Mouse (Mus musculus): Measurements from ENCODE around the gene Syna. TPM values are rescaled to one million over a fixed set of nuclear protein-coding genes. Genes with fewer than 3 reads are reported as not detected.

Syna gene
- total RNA-seq, 2 experiments from 2014 or later, result not detected

DNA sequence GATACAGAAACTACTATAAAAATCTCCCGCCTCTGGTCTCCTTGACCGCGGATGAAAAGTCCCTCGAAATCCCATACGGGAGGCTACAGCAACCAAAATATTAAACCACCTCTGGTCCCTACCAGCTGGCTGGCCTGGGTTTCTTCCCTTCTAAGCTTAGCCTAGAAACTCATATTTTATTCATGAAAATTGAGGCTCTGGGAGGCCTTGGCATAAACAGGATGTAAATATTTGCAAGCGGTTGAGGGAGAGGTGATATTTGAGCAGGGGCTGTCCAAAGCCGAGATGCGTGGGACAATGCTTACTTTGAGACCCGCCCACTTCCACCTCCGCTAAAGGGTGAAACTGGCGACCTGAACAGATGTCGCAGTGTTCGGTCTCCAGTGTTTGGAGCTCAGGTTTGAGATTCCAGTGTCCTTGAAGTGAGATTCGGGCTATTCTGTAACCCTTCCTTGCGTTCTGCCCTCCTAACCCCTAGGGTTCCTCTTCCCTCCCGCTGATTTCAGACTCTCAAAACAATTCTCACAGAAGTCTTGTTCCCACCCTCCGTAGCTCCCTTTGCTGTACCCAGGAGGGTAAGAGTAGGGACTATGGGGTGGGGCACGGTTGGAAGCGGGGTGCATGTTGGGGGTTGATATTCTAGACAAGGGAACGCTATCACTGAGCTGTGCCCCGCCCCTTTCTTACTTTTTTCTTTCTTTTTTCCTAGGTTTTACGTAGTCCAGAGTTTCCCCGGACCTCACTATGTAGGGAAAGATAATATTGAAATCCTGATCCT is 11.9 kb upstream of the Syna start:
- ATAC-seq (replicated peaks; ENCODE audit: low FRiP score, poor library complexity, severe bottlenecking), result peak; percentile 75

DNA sequence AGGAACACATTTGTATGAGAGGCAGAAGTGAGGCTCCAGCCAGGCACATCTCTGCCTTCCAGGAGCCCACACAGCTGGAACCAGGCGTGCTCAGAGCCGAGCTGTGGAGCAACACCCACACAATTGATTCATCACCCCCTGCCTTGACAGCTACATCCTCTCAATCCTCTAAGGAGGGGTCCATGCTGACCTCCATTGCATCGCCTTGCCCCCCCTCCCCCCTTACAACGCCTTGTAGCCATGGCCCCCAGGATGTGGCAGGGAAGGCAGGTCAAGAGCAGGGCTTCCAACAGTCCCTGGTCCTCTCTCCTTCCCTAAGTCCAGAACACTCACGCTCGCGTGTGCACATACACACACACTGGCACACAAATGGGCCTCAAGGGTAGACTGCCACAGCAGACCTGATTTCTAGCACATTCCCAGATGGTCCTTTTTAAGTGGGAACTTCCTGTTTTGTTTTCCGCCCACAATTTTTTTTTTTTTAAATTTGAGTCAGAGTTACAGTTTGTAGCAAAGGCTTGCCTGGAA is 9.1 kb upstream of the Syna start:
- ATAC-seq (replicated peaks; ENCODE audit: low FRiP score, poor library complexity, severe bottlenecking), result no peak

DNA sequence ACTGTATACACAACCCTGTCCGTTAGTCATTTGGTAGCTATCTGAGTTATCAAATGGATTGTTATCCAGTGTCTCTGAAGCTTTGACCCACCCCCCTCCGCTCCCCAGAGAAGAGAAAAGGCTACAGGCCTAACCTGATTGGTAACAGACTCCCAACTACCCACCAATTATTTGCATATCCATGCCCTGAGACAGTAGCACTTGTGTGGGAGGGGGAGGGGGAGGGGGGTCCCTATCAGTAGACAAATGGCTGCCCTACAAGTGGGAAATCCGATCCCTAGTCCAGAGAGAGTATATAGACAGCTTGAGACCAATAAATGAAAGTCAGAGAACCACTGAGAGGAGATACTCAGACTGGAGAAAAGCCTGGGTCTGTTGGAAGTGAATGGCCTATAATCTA is 8.1 kb upstream of the Syna start:
- ATAC-seq (replicated peaks; ENCODE audit: low FRiP score, poor library complexity, severe bottlenecking), result no peak

DNA sequence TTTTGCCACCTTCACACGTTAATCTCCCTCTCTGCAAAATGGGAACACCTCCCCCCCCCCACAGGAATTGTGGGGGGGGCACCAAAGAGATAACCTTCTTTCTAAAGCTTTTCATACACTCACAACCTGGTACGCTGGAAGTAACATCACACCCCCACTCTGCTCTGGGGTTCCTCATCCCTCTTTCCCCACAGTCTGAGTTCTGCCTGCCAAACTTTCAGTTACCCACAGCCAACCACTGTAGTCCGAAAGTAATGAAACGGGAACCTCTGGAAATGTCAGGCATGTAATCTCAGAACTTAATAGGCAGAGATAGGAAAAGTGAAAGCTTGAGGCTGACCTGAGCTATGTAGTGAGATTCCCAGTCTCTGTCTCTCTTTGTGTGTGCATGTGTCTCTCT is 7.5 kb upstream of the Syna start:
- no peak for ATAC-seq (replicated peaks; ENCODE audit: low FRiP score, poor library complexity, severe bottlenecking)

DNA sequence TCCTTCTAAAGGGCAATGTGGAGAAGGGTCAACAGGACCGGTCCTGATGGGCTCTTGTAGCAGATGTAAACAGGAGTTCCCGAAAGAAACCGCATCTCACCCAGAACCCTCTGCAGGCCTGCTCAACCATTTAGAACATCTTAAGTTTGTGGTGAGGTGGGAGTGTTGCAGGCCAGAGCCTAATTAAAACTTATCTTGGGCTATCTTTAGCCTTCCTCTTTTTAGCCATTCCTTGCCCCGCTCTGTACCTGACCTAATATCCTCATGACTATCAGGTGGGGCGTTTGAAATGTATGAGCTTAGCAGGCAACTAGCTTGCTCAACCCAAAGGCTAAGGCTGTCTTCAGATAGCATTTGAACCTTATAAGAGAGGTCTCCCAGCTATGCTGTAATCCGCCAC is 5.7 kb upstream of the Syna start:
- ATAC-seq (replicated peaks; ENCODE audit: low FRiP score, poor library complexity, severe bottlenecking), result no peak

GRCm38 (mm10) chr5:134564272-134564671 is 4.3 kb upstream of the Syna start:
- ATAC-seq (replicated peaks; ENCODE audit: low FRiP score, poor library complexity, severe bottlenecking), result no peak

DNA sequence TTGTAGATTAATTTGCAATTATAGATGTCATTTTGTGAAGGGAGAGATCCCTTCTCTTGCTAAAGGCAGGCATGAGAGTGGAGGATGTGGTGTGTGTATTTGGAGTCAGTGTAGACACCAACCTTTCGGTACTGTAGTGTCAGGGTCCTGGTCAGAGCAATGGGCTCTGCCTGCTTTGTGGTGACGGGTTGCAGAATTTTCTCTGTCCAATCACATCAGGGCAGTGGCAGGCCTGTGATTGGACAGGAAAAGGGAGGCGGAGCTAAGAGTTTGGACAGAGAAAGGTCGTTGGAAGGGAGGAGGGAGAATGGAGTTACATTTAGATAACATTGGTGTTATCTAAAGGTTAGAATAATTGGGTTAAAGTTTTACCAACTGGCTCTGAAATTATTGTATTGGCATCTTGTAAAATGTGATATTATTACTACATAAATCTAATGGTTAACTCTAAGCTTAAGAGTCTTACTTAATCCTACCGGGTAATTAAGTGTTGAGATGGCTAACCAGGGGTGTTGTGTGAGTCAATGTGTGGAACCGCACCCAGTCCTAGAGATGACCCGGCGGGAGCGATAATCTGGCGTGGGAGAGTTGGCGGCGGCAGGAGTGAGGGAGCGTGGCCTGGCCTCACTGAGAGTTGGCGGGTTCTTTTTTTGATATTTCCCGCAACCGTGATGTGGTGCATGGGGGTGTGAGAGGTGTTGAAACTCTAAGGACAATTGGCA is 640 bp upstream of the Syna start:
- no peak for ATAC-seq (replicated peaks; ENCODE audit: low FRiP score, poor library complexity, severe bottlenecking)

- ATAC-seq (replicated peaks; ENCODE audit: low FRiP score, poor library complexity, severe bottlenecking), result no peak
Measured at GRCm38 (mm10) chr5:134555463-134556164, 4.4 kb downstream of the Syna start.

- no peak for ATAC-seq (replicated peaks; ENCODE audit: low FRiP score, poor library complexity, severe bottlenecking)
Measured at GRCm38 (mm10) chr5:134553951-134554546, 5.9 kb downstream of the Syna start.

GRCm38 (mm10) chr5:134552110-134552972 is 7.6 kb downstream of the Syna start, which contains the start of gene Clip2:
Gene Clip2 (minus strand): TSS chr5:134552434.
- ATAC-seq (replicated peaks; ENCODE audit: low FRiP score, poor library complexity, severe bottlenecking), result peak; percentile 79

DNA sequence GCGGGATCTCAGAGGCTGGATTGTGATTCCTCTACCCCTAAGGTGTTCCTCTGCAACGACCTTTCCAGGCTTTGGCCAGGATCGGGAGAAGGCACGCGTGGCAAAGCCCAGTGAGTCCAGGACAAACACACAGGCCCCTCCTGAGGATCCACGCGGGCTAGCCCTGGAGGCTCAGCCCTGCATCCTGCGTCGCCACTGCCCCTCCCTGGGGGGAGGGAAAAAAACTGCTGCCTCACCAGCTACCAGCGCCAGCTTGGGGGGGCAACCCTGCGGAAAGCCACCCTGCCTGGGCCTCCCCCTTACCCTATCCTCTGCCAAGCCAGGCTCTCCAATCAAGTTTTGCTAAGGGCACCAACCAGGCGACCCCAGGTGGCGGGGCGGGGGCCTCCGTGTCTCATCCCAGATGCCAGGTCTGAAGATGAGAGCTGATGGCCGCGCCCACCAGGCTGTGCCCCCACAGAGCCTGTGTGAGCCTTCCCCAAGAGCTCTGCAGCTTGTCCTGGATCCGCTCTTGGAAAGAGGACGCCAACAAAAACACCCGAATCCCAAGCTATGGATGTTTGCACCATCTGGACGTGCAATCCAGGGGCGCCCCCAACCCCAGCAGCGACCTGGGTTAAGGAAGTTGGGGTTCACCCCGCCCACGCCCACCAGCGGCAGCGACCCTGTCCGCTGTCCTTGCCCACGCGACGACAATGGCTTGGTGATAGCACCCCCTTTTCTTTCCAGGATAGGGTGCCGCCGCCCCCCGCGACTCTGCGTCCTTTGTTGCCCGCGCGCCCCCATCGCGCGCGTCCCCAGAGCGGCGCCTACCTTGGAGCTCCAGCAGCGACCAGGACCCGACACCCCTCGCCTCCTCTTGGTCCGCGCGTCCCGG is 8.5 kb downstream of the Syna start:
- ATAC-seq (replicated peaks; ENCODE audit: low FRiP score, poor library complexity, severe bottlenecking), result no peak

GRCm38 (mm10) chr5:134550836-134551232 is 9.1 kb downstream of the Syna start:
- ATAC-seq (replicated peaks; ENCODE audit: low FRiP score, poor library complexity, severe bottlenecking), result no peak

GRCm38 (mm10) chr5:134549640-134550168 is 10.3 kb downstream of the Syna start:
- ATAC-seq (replicated peaks; ENCODE audit: low FRiP score, poor library complexity, severe bottlenecking), result no peak

DNA sequence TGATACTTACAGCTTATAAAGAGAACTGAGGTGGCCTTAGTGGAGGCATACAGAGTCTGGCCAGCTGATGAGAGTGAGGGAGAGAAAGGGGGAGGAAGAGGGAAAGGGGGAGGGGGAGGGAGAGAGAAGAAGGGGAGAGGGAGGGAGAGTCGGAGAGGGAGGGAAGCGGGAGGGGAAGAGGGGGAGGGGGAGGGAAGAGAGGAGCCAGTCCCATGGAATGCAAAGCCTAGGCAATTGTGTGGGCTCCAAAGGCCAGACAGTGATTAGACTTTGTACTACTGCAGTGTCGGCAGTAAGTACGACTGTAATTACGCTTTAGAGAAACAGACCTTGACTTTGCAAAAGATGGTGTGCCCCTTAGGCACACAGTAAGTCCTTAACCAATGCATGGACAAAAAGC is 11.7 kb downstream of the Syna start:
- no peak for ATAC-seq (replicated peaks; ENCODE audit: low FRiP score, poor library complexity, severe bottlenecking)

- no peak for ATAC-seq (replicated peaks; ENCODE audit: low FRiP score, poor library complexity, severe bottlenecking)
Measured at GRCm38 (mm10) chr5:134546790-134547189, 13.2 kb downstream of the Syna start.

DNA sequence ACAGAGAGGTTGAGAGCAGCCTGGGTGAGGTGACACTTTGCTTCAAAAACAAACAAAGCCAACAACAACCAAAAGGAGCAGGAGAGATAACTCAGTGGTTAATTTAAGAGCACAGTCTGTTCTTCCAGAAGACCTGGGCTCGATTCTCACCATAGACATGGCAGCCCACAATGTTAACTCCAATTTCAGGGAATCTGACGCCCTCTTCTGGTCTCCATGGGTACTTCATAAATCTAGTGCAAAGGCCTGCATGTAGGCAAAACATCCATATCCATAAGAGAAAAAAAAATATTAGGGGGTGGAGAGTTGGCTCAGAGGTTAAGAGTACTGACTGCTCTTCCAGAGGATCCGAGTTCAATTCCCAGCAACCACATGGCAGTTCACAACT is 14.7 kb downstream of the Syna start:
- ATAC-seq (replicated peaks; ENCODE audit: low FRiP score, poor library complexity, severe bottlenecking), result no peak

- no peak for ATAC-seq (replicated peaks; ENCODE audit: low FRiP score, poor library complexity, severe bottlenecking)
Measured at GRCm38 (mm10) chr5:134544516-134545241, 15.3 kb downstream of the Syna start.
